Mouse (Mus musculus) liver, embryonic 14.5 days (tissue): ENCODE results near the gene Asxl1.

Experiments used
- CTCF ChIP-seq: IDR thresholded peaks from 2 replicates; pipeline ENCODE4 v1.5.1; 2016; ENCODE audit warnings: antibody characterized with exemption, low read depth, control low read depth
- EP300 ChIP-seq: IDR thresholded peaks from 2 replicates; pipeline ENCODE4 v1.6.1; 2016; ENCODE audit warnings: antibody characterized with exemption, low read depth

DNA sequence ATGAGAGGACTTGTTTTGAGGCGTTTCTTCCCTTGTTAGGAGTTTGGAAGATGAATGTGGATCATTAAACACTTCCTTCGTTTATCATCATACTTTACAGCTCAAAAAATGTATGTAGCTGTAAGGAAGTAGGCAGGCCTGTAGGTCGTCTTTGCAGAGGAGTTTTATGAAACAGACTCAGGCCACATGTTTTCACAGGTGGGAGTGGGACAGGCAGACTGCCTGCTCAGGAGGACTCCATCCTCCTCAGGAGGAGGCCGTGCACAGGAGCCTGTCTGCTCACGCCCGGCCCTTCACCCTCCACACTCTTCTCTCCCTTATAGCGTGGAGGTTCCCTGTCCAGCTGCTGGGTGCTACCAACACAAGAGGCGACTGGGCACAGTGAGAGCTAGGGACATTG is 36.5 kb upstream of the Asxl1 start:
- TF ChIP-seq CTCF (no peak), EP300 (no peak)
